Mouse (Mus musculus) brain, embryonic 14.5 days (tissue): ENCODE results near the gene Fam43a. TPM values are rescaled to one million over a fixed set of nuclear protein-coding genes. Genes with fewer than 3 reads are reported as not detected.

ENCODE experiments used
- DNase-seq: peaks from one replicate; pipeline ENCODE4 v3.0.0-alpha.2; 2011; ENCODE audit warnings: low read depth
- CTCF ChIP-seq: fragments of 200-500 bp; IDR thresholded peaks from 2 replicates; pipeline ENCODE4 v1.5.1; 2012; ENCODE audit warnings: inconsistent platforms, mild to moderate bottlenecking, moderate library complexity, borderline replicate concordance; ENCODE audit not compliant: insufficient read depth, insufficient read length; ENCODE audit errors: extremely low read depth
- POLR2A ChIP-seq: fragments of 200-500 bp; IDR thresholded peaks from 2 replicates; pipeline ENCODE4 v1.6.1; 2012; ENCODE audit warnings: mild to moderate bottlenecking, inconsistent platforms, borderline replicate concordance; ENCODE audit not compliant: poor library complexity, insufficient read depth, insufficient read length, severe bottlenecking; ENCODE audit errors: extremely low read depth
- polyA plus RNA-seq: library from polyadenylated mRNA; depleted of rRNA; stranded (reverse); fragments of >200 nt; gene quantifications from 2 replicates; pipeline ENCODE4 v1.2.3, GENCODE M21; 2012; rRNA removed

Fam43a gene
- polyA plus RNA-seq, 1 experiment = 13.8 TPM

DNA sequence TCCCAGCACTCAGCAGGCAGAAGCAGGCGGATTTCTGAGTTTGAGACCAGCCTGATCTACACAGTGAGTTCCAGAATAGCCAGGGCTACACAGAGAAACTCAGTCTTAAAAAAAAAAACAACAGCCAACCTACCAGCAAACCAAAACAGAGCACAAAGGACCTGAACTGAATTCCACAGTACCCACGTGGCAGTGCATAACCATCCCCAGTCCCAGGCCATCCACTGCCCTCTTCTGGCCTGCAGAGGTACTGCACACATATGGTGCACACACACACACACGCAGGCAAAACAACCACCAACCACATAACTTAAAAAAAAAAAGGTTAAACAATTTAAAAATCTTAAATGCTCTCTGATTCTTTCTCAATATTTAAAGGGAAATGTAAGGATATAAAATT, 42.7 kb downstream of the Fam43a start:
- TF ChIP-seq POLR2A (no peak), CTCF (peak; percentile 17; the same call in 1 of the 2 replicates)
- no peak for DNase-seq

- TF ChIP-seq POLR2A = no peak
- no peak for TF ChIP-seq CTCF
- no peak for DNase-seq
Observed at GRCm38 (mm10) chr16:30644981-30645380, 45.5 kb downstream of the Fam43a start.

- no peak for DNase-seq
- TF ChIP-seq POLR2A (no peak), CTCF (no peak)
Observed at GRCm38 (mm10) chr16:30645841-30646558, 46.5 kb downstream of the Fam43a start.

DNA sequence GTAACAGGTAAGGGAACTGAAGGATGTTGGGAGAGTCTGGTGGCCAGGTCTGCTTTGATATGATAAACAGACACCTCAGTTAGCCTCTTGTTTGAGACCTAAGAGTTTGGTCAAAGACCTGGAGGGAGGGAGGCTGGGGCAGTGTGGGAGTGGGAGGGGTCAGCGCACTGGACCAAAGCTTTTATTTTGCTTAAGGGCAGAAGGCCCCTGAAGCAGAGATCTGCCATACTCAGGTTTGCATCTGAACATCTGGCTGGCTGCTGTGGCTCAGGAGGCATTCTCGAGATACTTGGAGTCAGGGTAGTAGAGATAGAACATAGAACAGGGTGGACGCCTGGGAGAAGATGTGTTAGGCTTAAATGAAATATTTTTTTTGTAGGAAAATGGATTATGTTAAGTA, 47.3 kb downstream of the Fam43a start:
- no peak for TF ChIP-seq POLR2A
- TF ChIP-seq CTCF = no peak
- DNase-seq = no peak

GRCm38 (mm10) chr16:30651292-30651691, 51.8 kb downstream of the Fam43a start:
- TF ChIP-seq POLR2A (no peak), CTCF (no peak)
- no peak for DNase-seq

Other genes with a start within 250 kb of the Fam43a start
- gene Atp13a3, start 193.7 kb upstream of the Fam43a start, polyA plus RNA-seq = 28.6 and 33.0 TPM in 2 replicates
- gene Tmem44, start 48.9 kb upstream of the Fam43a start, polyA plus RNA-seq = 124 and 134 TPM in 2 replicates
- gene Lsg1, start 12.1 kb upstream of the Fam43a start, polyA plus RNA-seq = 28.6 and 29.1 TPM in 2 replicates